Mouse (Mus musculus) layer of hippocampus, postnatal 14 days (tissue): ENCODE results near the gene Alg14. TPM values are rescaled to one million over a fixed set of nuclear protein-coding genes. Genes with fewer than 3 reads are reported as not detected.

Experiments used
- DNase-seq, 2 experiments: peaks; one replicate each; pipeline ENCODE4 v3.0.0; 2021 to 2022; ENCODE audit warnings: low spot score in 2 of 2, mixed read lengths in 1 of 2
- long read RNA-seq, 2 experiments: library from polyadenylated mRNA; stranded (forward); transcript quantifications; one replicate each; pipeline ENCODE4 v2.0.0; 2021
- total RNA-seq, 2 experiments: library from RNA; stranded (reverse); gene quantifications; 2 replicates each; pipeline ENCODE4 v1.2.3; 2021

Alg14 gene
- 10 to 100 TPM; 18.6 to 21.7 TPM for total RNA-seq
- long read RNA-seq, experiment 1, transcript Alg14-201 (4 exons, 2,037 nt), result major isoform, 8 of 12 reads
- long read RNA-seq, experiment 1, partial matches to known transcripts, result 0 of 12 reads
- long read RNA-seq, experiment 1, other reads (novel, unspliced or antisense), result 3 of 12 reads
- long read RNA-seq, experiment 2, transcript Alg14-201 (4 exons, 2,037 nt), result major isoform, 12 of 17 reads
- long read RNA-seq, experiment 2, partial matches to known transcripts, result 1 of 17 reads
- long read RNA-seq, experiment 2, other reads (novel, unspliced or antisense), result 2 of 17 reads

DNA sequence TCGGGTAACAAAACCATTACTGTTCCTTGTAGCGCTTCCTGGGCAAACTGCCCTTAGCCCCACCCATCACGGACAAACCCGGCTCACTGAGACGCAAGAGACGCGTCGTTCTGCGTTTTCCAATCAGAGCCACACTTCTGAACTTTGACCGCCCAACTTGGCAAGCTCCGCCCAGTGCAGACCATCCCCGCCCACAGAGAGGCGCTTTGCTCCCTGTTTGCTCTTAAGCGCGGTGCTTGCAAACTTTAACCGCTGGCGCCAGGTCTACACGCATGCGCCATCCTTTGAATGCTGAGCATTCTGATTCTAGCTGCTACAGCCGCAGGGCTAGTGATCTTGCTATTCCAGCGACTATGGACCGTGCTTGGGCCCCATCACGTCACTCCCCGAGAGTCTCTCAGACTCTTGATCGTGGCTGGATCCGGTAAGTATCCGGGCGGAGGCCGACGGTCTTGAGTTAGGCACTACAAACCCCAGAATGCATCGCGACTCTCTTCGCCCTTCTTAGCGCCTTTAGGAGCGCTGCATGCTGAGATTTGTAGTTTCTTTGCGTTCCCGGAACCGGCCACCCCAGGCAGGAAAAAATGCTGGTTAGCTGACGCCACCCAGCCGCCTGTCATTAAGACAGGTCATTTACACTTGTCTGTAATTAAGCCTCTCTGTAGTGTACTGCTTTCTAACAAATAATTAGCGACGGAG lies at the start of gene Alg14:
Alg14 (plus strand) TSS at position 214 of the 699 bp plus-strand sequence.
- peak; percentile 97 to 99 for DNase-seq

DNA sequence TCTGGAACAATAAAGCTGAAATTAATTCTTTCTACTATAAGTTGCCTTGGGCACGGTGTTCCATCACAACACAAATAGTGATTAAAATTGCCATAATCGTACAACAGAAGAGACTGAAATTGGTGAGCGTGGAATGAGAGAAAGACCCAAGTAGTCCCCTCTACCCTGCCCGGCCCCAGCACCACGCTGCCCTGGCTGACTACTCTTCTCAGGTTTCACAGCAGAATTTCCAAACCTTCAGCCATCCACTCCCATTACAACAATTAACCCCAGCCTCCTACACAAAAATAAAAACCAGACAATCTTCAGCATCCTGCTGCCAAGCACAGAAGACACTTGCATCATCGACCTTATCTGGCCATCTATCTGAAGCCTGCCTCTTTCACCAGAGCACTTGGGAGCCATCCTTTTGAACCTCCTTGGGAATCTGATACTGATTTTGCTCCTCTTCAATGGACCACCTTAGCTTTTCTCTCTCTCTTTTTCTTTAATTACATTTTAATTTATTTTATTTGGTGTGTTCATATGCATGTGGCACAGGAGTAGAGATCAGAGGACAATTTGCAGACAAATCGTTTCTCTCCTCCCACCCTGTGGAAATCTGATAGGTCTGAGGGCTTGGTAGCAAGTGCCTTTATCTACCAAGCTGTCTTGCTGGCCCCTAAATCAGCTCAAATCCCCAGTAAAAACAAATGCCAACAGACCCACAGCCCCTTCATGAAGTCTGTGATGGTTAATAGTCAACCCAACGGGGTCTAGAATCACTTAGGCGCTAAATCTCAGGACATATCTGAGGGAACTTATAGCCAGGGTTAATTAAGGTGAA lies 49.2 kb upstream of the Alg14 start:
- no peak for DNase-seq

DNA sequence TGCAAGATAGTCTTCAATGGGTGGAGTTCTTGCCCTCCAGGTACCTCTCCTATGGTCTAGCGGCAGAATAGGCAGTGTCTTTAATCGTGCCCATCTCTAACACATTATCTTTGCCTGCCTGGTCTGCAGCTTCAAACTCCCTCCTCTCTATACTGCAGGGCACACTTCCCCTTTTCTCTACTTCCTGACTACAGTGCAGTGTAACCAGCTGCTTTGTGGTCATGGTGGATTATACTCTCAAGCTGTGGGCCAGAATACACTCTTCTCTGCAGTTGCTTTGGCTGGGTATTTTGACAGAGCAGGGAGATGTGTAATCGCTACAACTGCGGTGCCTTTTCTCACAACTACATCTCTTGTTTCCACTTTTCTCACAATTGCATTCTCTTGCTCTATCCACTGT lies 48.6 kb upstream of the Alg14 start:
- no peak for DNase-seq

DNA sequence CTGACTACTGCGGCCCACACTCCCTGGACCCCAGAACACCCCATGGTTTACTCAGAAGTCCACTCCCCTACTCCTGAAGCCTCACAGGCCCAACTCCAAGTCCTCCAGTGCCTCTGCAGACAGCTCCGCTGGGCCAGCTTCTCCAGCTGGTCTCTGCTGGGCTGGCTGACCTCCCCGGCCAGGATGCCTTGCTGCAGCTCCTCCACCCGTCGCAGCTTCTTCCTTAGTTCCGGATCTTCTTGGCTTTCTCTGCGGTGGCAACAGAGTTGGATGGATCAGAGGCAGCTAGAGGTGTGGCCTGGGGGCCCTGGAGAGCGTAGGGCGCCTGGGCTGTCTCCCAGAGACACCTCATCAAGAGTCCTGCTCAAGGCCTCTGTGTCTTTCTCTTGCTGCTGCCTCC lies 41.5 kb upstream of the Alg14 start:
- no peak for DNase-seq

DNA sequence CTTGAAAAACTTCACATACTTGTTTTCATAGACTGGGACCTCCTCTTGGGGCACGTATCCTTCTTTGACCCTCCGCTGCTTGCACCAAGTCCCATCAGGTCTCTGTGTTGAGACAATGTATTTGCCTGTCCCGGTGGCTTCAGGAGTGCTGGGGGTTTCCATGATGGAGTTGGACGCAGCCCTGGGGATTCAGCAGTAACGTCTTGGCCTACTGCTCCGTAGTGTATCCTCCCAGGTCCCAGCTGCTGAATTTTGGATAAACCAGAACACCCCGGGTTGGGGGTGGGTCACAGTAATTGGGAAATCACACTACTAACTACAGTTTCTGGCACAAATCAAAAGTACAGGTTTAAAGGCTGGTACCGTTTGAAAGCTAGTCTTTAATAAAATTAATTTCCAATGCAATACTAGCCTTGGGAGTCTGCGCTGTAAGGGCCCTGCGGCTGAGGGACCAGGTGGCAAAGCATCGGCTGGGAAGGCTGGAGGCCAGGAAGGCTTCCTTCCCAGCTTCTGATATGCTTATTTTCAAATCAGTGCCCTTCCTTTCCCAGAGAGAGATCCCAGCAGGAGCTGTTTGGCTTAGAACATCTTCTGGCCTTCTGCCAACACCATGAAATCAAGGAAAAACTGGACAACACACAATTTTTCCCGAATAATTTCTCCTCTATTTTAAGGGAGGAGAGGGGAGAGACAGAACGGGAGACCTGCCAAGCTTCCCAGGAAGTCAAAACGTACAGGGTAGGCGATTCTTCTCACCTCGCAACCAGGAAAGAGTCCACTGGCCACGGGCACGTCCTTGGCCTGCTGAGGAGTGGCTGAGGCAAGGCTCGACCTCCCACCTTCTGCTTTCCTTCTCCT lies 40.8 kb upstream of the Alg14 start:
- DNase-seq, result no peak

DNA sequence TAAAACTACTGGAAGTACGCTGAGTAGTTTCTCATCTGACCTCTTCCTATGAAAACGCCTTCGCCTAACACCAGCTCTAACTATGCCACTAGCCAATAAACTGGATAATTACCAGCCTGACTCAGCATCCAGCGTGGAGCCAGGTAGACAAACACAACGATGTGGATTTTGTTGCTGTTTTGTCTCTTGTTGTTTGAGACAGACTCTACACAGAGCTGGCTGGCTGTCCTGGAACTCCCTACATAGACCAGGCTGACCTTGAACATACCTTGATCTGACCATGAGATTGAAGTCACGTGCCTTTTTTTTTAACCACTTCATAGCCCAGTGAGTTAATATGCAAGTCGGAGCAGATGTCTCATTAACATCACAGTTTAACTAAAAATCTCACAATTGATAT lies 36.1 kb upstream of the Alg14 start:
- DNase-seq, result no peak

DNA sequence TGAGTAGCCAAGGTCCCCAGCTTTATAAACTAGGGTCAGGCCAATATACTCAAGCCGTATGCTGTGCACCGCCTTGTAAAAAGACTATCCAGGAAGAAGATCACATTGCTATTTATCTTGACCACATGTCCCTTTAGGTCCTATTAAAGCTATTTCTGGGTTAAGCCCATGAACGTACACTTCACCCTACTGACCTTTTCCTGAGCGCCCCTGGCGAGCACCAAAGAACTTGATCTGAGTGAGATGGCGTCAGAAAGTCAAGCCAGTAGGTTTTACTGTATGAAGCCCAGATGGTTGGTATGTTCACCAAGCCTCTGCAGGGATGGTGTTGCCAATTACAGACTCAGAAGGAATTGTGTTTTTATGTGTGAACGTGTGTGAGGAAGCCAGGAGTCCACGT lies 35.4 kb upstream of the Alg14 start:
- DNase-seq, result no peak

DNA sequence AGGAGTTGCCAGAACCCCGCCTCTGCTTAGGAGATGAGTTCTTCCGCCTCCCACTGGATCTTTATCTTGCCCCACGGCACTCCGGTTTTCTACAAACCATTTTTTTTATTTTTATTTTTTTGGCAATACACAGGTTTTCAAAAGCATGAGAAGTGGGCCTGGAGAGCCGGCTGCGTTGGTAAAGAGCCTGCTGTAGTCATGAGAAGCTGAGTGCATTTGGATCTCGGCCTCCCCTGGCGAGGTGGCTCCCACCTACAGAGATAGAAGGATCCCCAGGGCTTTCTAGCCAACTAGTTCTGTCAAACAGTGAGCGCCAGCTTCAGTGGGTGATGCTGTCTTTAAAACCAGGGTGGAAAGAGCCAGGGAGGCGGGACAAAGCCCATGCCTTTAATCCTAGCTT lies 34.2 kb upstream of the Alg14 start:
- no peak for DNase-seq

DNA sequence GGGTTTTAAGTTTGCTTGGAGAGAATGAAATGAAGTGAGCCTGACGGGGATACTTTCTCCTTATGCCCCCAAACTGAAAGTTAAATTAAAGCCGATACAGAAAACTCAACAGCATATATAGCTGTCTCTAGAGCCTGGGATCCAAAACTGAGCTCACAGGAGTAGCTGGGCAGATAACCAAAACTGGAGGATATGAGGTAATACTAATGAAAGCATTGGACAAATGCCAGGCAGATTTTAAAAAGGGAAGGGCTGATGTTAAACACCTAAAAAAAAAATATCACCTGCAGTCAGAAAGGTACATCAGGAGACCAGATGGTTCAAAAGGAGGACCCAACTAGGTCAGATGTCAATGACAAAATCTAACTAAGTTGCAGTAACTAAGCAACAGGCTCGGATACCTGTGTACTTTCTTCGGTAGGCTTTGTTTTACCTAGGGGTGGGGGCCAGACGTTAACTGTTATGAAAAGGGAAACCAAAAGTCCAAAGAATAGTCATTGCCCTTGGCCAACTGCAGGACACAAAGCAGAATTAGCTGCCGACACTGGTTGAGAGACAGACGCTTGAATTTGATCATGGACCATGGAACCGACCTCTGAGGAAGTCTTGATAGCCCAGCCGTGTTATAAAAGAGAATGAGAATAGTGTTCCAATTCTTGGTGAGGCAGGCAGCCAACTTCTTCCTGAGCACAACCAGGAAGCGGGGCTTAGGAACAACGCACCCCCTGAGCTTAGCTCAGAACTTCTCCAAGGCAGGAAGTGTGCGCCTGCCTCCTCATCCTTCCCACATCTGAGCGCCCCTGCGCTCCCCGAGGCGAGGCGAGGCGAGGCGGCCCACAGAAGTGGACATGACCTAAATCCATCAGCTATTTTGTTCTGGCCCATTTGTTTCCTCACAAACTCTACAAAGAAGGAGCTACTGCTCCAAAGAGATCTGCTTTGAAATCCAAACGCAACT lies 32.8 kb upstream of the Alg14 start:
- no peak for DNase-seq

DNA sequence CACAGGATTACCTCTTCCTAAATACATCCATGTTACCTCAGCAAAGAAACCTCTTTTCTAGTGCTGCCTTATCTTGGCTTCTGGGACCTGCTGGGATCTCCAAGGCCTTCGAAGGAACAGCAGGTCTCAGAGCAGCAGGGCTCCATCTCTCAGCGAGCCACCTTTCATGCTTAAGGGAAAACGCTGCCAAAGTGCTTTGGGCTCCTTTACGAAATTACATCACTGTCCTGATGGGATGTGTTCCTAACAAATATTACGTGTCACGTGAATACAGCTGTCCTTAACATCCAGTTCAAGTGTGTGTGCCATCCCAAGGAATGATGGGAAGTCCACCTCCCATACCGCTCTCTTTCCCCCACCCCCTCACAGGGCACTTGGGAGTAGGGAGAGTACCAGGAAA lies 31.5 kb upstream of the Alg14 start:
- no peak for DNase-seq

DNA sequence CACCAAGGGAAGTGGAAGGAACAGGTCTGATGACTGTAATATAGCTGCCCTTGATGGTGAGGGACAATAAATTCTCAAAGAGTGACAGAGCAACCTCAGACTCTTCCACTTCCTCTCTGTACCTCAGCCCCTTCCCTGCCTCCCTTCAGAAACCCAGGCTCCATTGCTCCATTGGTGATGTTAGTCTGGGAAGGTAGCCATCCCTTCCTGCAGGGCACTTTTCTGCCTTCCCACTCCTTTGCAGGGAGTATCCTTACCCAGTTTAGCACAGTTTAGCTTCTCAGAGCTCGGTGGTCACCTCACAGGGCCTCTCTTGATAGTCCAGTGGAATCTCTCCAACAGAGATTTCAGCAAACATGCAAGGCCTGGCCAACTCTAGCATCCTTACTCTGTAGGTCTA lies 30.7 kb upstream of the Alg14 start:
- no peak for DNase-seq

DNA sequence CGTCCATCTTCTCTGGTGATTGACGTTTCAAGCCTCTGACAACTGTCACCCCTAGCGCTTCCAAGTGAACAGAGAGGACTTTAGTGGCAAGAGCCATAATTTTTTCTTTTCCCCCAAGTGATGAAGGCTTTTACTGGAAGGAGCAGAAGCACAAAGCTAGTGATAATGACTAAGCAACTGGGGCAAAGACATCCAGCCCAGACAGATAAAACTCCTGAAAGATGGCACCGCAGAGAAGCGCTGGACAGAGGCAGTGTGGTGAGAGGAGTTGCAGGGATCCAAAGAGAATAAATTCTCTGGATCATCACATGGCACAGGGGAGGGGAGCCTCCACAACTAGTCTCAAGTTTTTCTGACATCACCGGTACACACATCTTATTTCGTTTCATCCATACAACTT lies 30.3 kb upstream of the Alg14 start:
- DNase-seq, result no peak

DNA sequence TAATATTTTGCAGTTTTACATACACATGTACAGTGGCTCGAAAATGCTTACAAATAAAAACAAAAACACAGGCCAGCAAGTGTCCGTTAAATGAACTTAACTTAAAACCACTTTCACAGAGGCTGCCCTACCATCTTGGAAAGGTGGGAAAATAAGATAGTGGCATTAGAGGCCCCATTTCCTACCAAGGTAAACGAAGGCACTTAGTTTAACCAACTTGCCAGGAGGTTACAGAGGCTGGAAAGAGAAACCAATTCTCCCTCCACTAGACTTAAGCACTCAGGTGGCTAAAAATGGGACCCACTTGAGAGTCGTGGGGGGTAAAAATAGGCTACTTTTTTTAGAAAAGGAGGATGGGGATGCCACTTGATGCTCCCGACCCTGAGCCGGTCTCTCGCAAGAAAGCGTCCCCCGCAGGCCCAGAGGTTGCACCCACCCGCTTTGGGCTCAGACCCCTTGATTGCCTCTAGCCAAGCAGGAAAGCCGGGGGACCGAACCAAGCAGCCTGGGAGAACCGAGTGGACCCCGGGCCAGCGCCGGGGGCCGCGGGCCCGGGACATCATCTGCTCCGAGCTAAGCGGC lies 29.5 kb upstream of the Alg14 start:
- DNase-seq, result no peak

DNA sequence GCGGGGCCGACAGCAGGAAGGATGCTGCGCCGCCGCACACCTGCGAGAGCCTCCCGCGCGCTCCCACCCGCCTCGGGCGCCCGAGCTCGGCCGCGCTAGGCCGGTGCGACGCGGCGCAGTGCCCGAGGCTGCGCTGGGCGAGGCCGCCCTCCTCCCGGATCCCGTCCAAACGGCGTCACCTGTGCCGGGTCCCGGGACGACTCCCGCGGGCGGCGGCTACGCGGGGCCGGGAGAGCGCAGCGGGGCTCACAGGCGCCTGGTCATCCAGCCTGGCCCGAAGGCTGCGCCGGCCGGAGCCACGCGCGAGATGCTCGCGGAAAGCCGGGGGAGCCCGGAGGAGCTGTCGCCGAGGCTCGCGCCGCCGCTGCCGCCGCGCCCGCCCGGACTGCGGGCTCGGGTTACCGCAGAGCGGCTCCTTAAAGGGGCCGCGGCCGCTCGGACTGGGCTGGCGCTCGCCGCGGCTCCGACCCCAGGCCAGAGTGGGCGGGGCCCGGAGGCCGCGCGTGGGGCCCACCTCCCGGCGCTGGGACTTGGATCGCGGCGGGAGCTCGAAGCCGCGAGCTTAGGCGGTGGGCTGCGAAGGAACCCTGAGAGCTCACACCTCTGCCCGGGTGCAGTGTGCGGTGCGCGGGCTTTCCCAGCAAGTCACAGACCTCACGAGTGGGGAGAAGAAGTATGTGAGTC lies 28.9 kb upstream of the Alg14 start:
- peak in 1 of 2 experiments; percentile 60 for DNase-seq

DNA sequence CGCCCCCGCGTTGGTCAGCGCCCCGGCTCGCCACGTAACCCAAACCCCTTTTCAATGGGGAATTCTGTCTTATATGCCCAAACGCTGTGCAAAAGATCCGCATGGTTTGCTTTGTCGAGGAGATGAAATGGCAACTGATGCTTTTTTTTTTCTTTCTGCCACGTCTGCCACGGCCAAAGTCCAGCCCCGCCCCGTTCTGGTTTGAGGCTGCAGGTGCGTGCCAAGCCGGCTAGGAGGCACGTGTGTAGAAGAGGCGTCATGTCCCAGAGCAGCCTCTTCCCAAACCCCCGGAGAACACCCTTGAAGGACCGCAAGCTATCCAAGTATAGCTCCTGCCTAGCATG lies 28.4 kb upstream of the Alg14 start:
- no peak for DNase-seq

DNA sequence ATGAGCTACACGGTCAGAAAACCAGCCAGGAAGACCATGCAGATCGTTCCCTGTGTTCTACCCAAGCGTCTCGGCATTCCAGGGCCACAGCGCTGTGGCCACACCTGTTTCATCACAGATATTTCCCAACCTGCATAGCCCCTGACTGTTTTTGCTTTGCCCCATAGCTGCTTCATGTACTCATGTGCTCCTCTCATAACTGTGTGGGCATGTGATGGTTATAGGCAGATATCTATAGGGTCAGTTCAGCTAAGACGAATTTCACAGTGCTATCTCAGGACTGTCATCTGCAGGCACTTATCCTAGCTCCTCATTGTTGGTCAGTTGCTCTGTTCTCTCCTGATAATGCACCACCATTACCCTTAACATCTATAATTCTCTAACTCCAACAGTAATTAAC lies 27.3 kb upstream of the Alg14 start:
- DNase-seq, result no peak

DNA sequence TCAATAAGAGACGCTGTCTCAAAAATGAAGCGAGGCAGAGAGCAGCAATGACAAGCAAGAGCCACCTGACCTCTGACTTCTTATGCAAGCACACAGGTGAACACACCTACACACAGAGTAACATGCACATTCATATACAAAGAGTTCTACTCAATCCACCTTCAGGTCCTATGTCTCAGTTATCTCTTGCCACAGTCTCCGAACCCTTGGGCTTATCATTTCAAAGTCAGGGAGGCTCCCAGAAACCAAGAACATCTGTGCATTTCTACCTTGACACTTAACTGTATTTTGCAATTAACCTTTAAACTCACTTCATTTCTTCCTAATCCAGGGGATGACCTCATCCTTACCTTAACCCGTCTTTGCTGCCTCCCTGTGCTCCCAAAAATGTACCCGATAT lies 24.3 kb upstream of the Alg14 start:
- no peak for DNase-seq

DNA sequence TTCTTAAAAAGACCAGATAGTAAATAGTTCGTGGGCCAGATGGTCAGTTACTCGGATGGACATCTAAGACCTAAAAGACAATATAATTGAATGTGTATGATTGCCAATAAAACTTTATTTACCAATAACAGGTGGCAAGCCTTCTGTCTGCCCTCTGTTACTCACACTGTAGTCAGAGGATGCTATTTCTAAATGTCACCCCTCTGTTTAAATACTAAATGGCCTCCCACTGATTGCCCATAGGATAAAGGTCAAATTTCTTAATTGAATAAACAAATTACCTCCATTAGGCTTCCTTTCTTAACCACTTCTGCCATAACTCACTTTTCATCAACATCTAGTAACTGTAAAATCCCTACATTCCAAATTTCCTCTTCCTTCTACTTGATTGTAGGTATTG lies 19.0 kb upstream of the Alg14 start:
- DNase-seq, result no peak

DNA sequence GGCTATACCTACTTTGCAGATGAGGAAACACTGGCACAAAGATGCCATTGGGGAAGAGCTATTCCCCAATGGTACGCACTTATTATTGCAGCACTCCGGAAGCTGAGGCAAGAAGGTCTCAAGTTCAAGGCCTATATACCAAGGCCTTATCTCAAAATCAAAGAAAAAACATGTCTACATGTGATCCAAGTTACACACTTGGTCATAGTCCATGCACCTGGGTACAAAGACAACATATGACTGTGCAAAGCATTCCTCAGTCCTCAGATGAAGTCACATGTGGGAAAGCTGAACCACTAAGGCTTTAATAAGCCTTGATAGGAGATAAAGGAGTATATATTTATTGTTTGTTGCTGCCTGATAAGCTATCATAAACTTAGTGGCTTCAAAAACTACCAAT lies 17.6 kb upstream of the Alg14 start:
- no peak for DNase-seq
